Mouse (Mus musculus): ENCODE measurements around the gene Sufu. TPM values are rescaled to one million over a fixed set of nuclear protein-coding genes. Genes with fewer than 3 reads are reported as not detected.

The Sufu gene
- total RNA-seq, 4 experiments from 2014 or later: 11.7 to 13.0 (median 12.1) TPM

DNA sequence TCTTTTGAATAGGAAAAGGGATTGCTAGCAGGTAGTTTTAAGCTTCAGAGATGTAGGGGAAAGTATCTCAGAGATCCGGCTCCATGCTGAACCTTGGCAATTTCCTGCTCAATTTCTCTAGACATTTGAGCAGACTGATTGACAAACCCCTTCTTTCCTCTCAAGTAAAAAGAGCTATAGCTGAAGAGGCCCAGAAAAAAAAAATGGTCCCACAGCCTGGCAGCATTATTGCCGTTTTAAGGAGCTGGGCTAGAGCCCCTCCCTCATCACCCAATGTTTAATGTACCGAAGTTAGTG, 102.8 kb downstream of the Sufu start:
- no peak for DNase-seq (ENCODE audit: low spot score)

GRCm38 (mm10) chr19:46499836-46500580, 103.3 kb downstream of the Sufu start:
- DNase-seq (ENCODE audit: low spot score): peak; percentile 98

GRCm38 (mm10) chr19:46500581-46501341, 104.1 kb downstream of the Sufu start:
- no peak for DNase-seq (ENCODE audit: low spot score)

- DNase-seq (ENCODE audit: low spot score): peak; percentile 85
These were observed 104.8 kb downstream of the Sufu start, which contains the start of gene Trim8 for GRCm38 (mm10) chr19:46501401-46502068. Gene Trim8 (plus strand): TSS chr19:46501702.

- no peak for DNase-seq (ENCODE audit: low spot score)
These were observed 105.4 kb downstream of the Sufu start for GRCm38 (mm10) chr19:46502069-46502455.

DNA sequence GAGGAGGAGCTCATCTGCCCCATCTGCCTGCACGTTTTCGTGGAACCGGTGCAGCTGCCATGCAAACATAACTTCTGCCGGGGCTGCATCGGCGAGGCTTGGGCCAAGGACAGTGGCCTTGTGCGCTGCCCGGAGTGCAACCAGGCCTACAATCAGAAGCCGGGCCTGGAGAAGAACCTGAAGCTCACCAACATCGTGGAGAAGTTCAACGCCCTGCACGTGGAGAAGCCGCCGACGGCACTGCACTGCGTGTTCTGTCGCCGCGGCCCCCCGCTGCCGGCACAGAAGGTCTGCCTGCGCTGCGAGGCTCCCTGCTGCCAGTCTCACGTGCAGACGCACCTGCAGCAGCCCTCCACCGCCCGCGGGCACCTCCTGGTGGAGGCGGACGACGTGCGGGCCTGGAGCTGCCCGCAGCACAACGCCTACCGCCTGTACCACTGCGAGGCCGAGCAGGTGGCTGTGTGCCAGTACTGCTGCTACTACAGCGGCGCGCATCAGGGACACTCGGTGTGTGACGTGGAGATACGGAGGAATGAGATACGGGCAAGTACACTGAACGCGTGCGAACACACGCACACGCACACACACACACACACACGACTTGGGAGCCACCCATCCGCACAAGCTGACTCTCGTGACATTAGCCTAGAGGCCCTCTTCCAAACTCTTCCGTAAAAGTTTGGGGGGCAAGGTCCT, 105.9 kb downstream of the Sufu start:
- DNase-seq (ENCODE audit: low spot score): no peak

GRCm38 (mm10) chr19:46503351-46504084, 106.8 kb downstream of the Sufu start:
- DNase-seq (ENCODE audit: low spot score): peak; percentile 89

DNA sequence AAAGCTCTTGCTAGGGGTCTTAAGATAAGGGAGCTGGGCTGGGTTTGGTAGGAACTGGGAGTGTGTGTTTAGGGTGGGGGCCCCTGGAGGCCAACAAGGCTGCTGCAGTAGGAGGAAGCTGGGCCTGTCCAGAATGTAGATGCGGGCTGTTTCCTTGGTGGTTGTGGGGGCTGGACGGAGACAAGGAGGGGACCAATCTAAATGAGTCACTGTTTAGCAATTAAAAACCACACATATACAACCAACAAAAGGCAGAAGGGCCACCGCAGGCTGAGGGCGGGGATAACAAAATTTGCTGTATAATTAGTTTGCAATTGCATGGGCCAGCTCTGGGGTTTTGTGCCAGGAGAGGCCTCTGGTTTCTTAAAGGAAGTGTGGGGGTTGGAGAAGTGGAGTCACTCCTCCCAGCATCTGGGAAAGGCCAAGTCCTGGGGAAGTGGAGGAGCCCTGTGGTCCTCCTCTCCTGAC, 107.4 kb downstream of the Sufu start:
- DNase-seq (ENCODE audit: low spot score): no peak

DNA sequence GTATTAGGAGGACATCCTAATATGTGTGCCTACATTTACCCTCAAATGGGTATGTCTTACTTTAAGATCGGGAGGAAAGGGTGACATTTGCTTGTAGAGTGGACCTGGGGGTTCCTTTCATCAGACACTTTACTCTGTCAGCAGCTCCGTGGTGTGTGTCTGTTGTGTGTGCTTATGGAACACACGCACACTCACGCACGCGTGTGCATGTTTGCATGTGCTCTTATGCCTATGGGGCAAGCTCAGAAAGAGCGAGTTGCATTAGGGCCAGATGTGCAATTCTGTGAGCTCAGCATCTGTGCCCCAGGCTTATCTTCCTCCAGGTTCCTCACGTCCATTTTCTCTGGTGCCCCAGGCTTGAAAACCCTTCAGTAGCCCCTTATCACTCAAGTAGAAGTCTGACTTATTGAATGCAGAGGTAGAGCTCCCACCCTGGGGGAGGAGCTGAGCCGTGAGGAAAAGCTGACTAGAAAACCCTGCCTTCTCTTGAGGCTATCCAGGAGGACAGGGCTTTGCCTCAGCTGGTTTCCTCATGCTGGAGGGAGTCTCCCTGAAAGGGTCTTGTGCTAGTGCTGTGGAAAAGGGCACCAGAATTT, 108.2 kb downstream of the Sufu start:
- no peak for DNase-seq (ENCODE audit: low spot score)

DNA sequence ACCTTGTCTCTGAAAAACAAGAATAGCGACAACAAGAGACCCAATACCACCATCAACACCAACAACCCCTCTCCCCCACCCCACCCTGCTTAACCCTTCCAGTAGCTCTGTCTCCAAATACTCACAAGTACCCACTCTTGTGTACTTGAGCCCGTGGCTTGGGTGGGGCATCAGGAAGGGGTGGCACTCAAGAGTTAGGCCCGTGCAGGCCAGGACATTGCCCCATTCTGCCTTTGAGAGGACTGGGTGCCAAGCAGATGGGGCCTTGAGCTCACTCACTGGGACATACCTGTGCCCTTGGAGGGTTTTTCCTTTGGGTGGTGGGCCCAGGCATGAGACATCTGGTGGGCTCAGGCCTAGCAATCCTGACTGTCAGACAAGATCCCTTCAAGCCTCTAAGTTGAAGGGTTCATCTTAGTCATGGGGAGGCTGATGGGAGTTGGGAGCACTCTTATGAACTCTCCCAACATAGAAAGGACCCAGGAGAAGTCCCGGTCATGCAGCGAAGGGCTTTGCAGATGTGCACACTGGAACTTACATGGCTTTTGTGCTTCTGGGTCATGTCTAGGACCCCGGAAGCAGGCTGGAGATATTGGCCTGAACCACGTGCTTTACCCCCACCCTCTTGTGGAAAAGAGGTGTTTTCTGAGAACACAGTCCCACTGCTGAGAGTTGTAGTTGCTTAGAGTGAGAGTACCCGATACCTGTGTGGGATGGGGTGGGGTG, 109.1 kb downstream of the Sufu start:
- DNase-seq (ENCODE audit: low spot score): no peak

- no peak for DNase-seq (ENCODE audit: low spot score)
These were observed 109.6 kb downstream of the Sufu start for GRCm38 (mm10) chr19:46506372-46506717.

GRCm38 (mm10) chr19:46507181-46507581, 110.5 kb downstream of the Sufu start:
- DNase-seq (ENCODE audit: low spot score): no peak

GRCm38 (mm10) chr19:46507806-46508205, 111.1 kb downstream of the Sufu start:
- DNase-seq (ENCODE audit: low spot score): no peak

GRCm38 (mm10) chr19:46508738-46509137, 112.0 kb downstream of the Sufu start:
- no peak for DNase-seq (ENCODE audit: low spot score)

DNA sequence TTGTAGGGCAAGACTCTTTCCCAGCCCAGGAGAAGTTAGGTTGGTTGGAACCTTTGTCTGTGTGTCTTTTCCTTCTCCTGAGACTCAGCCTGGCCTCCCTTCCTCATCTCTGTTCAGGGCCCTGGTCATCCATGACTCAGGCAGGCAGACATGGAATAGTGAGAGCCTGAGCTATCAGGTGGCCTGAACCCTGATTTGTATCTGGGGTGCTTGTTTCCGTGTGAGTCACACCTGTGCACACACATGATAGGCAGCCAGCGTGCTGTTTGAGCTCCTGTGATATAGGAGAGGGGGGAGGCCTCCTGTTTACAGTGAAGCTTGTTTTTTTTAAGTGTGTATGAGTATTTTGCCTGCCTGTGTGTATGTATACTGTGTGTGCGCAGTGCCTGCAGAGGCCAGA, 112.5 kb downstream of the Sufu start:
- no peak for DNase-seq (ENCODE audit: low spot score)

DNA sequence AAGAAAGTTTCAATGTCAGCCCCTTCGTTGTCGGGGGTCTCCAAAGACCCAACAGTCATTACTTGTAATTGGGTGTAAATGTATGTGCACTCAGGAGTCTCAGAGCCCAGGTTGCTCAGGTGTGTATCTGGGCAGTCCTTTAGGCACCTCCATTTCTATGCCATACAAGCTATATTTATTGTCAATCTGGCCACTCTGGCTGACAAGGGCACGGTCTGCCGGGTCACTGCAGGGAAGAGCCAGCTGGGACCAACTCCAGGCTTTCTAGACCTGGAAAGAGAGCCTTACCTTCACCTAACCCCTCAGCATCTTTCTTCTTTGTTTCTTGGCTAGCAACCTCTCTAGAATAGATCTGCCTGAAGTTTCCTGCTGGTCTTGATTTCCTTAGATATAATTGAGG, 113.0 kb downstream of the Sufu start:
- no peak for DNase-seq (ENCODE audit: low spot score)

DNA sequence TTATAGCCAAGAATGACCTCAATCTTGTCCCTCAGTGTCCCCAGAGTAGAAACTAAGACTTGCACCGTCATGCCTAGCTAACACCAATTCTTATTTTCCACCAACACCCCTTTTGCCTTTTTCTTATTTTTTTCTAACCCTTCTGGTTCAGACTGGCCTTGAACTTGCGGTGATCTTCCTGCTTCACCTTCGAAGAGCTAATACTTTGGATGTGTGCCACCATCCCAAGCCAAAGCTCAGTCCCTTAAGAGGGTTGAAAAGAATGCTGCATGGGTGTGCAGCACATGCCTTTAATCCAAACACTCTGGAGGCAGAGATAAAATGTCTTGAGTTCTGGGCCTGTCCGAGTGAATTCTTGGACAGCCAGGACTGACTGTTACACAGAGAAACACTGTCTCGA, 113.7 kb downstream of the Sufu start:
- DNase-seq (ENCODE audit: low spot score): no peak

DNA sequence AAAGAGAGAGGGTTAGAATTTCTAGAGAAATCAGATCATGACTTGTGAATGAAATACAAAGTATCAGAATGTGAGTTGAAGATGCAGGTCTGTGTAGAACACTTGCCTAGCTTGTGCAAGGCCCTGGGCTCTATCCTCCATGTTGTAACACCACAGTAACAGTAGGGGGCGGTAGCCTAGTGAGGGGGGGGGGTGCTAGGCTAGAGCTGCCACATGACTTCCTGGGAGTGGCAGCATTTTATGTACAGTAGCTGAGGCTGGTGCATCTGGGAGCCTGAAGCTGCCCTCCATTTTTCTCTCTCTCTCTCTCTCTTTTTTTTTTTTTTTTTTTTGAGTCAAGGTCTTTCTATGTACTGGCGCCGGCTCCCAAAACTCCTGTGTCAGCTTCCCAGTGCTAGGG, 114.1 kb downstream of the Sufu start:
- DNase-seq (ENCODE audit: low spot score): no peak

GRCm38 (mm10) chr19:46511263-46511662, 114.6 kb downstream of the Sufu start:
- peak; percentile 69 for DNase-seq (ENCODE audit: low spot score)

DNA sequence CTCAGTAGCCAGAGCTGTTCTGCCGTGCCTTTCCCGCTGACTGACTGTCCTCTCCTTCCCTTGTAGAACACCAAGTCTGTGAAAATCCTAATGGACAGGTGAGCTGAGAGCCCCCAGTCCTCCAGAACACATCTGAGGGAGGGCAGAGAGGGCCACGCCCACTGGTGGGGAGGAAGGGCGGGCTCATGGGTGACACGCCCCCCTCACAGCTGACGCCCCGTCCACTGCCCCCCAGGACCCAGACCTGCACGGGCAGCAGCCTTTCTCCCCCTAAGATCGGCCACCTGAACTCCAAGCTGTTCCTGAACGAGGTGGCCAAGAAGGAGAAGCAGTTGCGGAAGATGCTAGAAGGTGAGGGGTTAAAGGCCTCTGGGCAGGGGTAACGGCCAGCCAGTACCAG, 117.7 kb downstream of the Sufu start:
- DNase-seq (ENCODE audit: low spot score): no peak

All from heart, adult 8-10 months (tissue).